Mouse (Mus musculus) ES-E14 (cell line): Measurements from ENCODE around the gene Bicral.

ENCODE experiments used
- CHD2 ChIP-seq: IDR thresholded peaks from 2 replicates; pipeline ENCODE4 v1.6.1; 2014; ENCODE audit warnings: mild to moderate bottlenecking, low read depth, low read length, inconsistent platforms
- MAFK ChIP-seq: IDR thresholded peaks from 2 replicates; pipeline ENCODE4 v1.6.1; 2014; ENCODE audit warnings: mild to moderate bottlenecking, low read depth, low read length, inconsistent platforms; ENCODE audit not compliant: insufficient read depth
- ZNF384 ChIP-seq: IDR thresholded peaks from 2 replicates; pipeline ENCODE4 v1.6.1; 2012; ENCODE audit warnings: low read depth, low read length, inconsistent platforms

GRCm38 (mm10) chr17:46890116-46890815 lies 32.0 kb upstream of the Bicral start, which contains the start of gene Tbcc:
- TF ChIP-seq MAFK (no peak), ZNF384 (peak; percentile 99), CHD2 (peak; percentile 23; the same call in 1 of the 2 replicates)
